Mouse (Mus musculus): ENCODE data around the gene Snap23. TPM values are rescaled to one million over a fixed set of nuclear protein-coding genes. Genes with fewer than 3 reads are reported as not detected.
"Not testable (repeated sequence)": the region's sequence is repeated elsewhere in the genome, so short reads cannot be mapped to it uniquely, and the experiment has no call there.

Snap23 gene
- polyA plus RNA-seq, 1 experiment from 2014 or later: 19.3 TPM

DNA sequence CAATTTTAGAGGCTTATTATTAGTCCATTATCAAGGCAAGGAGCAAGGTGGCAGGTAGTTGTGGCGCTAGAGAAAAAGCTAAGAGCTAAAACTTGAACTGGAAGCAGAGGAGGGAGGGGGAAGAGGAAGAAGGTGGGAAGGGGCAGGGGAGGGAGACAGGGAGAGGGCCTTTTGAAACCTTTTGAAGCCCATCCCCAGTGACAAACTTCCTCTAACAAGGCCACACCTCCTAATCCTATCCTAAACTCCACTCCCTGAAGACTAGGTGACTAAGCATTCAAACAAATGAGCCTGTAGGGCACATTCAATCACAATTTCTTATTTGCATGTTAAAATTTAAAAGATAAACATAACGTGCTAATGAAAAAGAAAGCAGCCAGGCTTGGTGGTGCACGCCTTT, 8.7 kb upstream of the Snap23 start:
- peaks cover 4% of the 10 kb centered on the region; the same call in 1 of the 2 replicates for H3K4me1 ChIP-seq (ENCODE audit: control insufficient read depth, insufficient read depth, low read length)
- no peak overlapping the region for H3K27ac ChIP-seq (ENCODE audit: low read depth, low read length)
- H3K9me3 ChIP-seq (ENCODE audit: control insufficient read depth, low read length): no peaks in the 10 kb centered on the region
- no peak overlapping the region for H3K9ac ChIP-seq (replicated peaks; ENCODE audit: low read depth, low read length)
- H3K4me3 ChIP-seq (ENCODE audit: low read depth, low read length): no peak overlapping the region
- H3K36me3 ChIP-seq (ENCODE audit: control insufficient read depth, insufficient read depth, low read length): no peaks in the 10 kb centered on the region
- no peak for ATAC-seq (ENCODE audit: low read depth)
- WGBS: 87% methylated on average over 3 of the region's 3 CpGs
- no peak overlapping the region for H3K4me2 ChIP-seq (ENCODE audit: low read depth, low read length)
- H3K27me3 ChIP-seq (ENCODE audit: control insufficient read depth, insufficient read depth, low read length): no peaks in the 10 kb centered on the region

DNA sequence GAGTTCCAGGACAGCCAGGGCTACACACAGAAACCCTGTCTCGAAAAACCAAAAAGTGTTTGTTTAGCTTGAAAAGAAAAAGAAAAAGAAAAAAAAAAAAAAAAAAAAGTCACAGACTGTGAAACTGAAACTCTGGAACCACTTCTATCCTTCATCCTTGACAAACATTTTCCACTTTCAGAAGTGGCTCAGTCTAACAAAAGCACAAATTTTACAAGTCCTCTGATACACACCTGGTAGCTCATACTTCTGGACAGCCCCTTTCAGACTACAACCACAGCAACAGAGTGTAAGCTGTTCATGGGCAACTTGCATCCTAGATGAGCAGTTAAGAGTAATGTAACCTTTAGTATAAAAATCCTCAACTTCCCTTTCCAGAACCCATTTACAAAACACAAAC, 5.9 kb upstream of the Snap23 start:
- no peaks in the 10 kb centered on the region for H3K36me3 ChIP-seq (ENCODE audit: control insufficient read depth, insufficient read depth, low read length)
- ATAC-seq (ENCODE audit: low read depth): no peak

DNA sequence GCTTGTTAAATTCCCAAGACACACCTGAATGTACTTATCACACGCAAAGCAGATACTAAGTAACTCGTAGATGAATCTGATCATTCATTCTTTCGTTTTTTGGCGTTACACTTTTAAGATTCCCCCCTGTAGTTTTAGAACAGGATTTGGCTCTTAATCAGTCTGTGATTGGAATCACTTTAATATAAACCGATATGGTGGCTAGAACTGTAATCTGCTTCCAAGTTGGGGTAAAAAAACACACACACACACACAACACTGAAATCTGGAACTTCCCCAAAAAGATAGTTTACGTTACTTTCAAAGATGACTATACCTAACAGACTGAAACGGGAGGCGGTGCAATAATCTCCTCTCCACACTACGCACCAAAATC, 4.6 kb upstream of the Snap23 start:
- H3K36me3 ChIP-seq (ENCODE audit: control insufficient read depth, insufficient read depth, low read length): no peaks in the 10 kb centered on the region
- 30% methylated on average over 9 of the region's 9 CpGs for WGBS
- ATAC-seq (ENCODE audit: low read depth): no peak
- no peaks in the 10 kb centered on the region for H3K27me3 ChIP-seq (ENCODE audit: control insufficient read depth, insufficient read depth, low read length)
- peak overlapping the region; percentile 87 for H3K4me2 ChIP-seq (ENCODE audit: low read depth, low read length)
- H3K27ac ChIP-seq (ENCODE audit: low read depth, low read length): no peak overlapping the region
- no peaks in the 10 kb centered on the region for H3K9me3 ChIP-seq (ENCODE audit: control insufficient read depth, low read length)
- H3K4me1 ChIP-seq (ENCODE audit: control insufficient read depth, insufficient read depth, low read length): peaks cover 4% of the 10 kb centered on the region; the same call in 1 of the 2 replicates
- peak overlapping the region; percentile 84 for H3K4me3 ChIP-seq (ENCODE audit: low read depth, low read length)
- peak overlapping the region; percentile 82; the same call in 1 of the 2 replicates for H3K9ac ChIP-seq (replicated peaks; ENCODE audit: low read depth, low read length)

More for the DNA sequence above, 5.9 kb upstream of the Snap23 start:
- no peaks in the 10 kb centered on the region for H3K27me3 ChIP-seq (ENCODE audit: control insufficient read depth, insufficient read depth, low read length)
- H3K4me1 ChIP-seq (ENCODE audit: control insufficient read depth, insufficient read depth, low read length): peaks cover 4% of the 10 kb centered on the region; the same call in 1 of the 2 replicates
- no peak overlapping the region for H3K27ac ChIP-seq (ENCODE audit: low read depth, low read length)
- no peak overlapping the region for H3K9ac ChIP-seq (replicated peaks; ENCODE audit: low read depth, low read length)
- H3K9me3 ChIP-seq (ENCODE audit: control insufficient read depth, low read length): no peaks in the 10 kb centered on the region
- 87% methylated on average over 1 of the region's 1 CpGs for WGBS
- H3K4me2 ChIP-seq (ENCODE audit: low read depth, low read length): no peak overlapping the region
- H3K4me3 ChIP-seq (ENCODE audit: low read depth, low read length): no peak overlapping the region

DNA sequence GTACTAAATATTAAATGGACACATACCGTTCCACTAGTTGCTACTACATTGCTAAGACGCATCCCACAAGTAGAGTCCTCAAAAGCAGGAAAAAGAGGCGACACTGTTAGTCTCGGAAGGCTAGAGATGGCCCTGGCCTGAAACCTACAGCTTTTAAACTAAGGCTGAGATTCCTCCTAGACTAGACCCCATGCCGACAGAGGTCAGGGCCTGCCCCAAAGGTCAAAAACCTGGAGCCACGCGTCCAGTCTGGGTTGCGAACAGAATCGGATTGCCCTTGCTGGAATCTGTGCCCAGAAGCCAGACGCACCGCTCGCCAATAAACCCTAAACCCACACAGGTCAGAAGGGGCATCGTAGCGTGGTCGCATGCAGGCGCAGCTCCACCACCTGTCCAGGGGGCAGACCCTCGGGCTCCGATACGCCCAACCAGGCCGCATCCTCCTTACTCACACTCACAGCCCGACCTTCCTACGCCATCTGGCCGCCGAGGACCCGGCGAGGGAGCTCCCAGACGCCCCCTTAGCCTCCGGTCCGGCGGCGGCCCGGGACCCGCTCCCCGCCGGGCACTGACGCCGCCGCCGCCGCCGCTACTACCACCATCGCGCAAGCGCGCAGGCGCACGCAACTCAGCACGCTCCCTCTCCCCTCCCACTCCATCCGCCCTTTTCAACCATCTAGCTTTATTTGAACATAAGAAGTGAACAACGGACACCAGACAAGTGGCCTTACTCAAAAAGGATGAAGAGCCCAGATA, 4.1 kb upstream of the Snap23 start, which contains the start of gene Zfp106:
Gene Zfp106, minus strand, starts transcription at position 609 of the 756 bp plus-strand sequence.
- Histone ChIP-seq H3K27me3 (ENCODE audit: control insufficient read depth, insufficient read depth, low read length) (no peaks in the 10 kb centered on the region), H3K9me3 (ENCODE audit: control insufficient read depth, low read length) (no peaks in the 10 kb centered on the region), H3K36me3 (ENCODE audit: control insufficient read depth, insufficient read depth, low read length) (no peaks in the 10 kb centered on the region), H3K4me1 (ENCODE audit: control insufficient read depth, insufficient read depth, low read length) (peaks cover 7% of the 10 kb centered on the region; the same call in 1 of the 2 replicates), H3K9ac (replicated peaks; ENCODE audit: low read depth, low read length) (peak within 1 kb of the TSS; percentile 82), H3K4me3 (ENCODE audit: low read depth, low read length) (peak within 1 kb of the TSS; percentile 84), H3K4me2 (ENCODE audit: low read depth, low read length) (peak within 1 kb of the TSS; percentile 87), H3K27ac (ENCODE audit: low read depth, low read length) (peak within 1 kb of the TSS; percentile 74)
- WGBS: under 1% methylated on average over 50 of the region's 50 CpGs
- ATAC-seq (ENCODE audit: low read depth): peak; percentile 89

DNA sequence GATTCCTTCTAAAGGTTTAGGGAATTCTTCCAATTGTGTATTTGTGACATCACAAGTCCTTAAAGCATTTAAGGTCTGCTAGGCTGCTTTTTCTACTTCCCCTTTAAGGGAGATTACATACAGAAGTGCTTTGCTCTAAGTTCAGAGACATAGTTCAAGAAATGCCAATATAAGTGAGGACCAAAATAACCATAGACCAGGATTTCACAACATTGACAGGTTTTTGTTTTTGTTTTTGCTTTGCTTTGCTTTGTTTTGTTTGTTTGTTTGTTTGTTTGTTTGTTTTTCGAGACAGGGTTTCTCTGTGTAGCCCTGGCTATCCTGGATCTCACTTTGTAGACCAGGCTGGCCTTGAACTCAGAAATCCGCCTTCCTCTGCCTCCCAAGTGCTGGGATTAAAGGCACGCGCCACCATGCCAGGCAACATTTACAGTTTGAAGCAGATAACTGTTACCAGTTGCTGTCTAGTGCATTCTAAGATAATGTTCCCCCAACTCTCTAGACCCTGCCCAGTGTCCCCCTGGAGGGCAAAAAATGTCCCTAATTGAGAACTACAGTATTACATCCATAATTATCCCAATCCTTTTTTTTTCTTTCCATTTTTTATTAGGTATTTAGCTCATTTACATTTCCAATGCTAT, 2.8 kb upstream of the Snap23 start:
- H3K27ac ChIP-seq (ENCODE audit: low read depth, low read length); ATAC-seq (ENCODE audit: low read depth); H3K27me3 ChIP-seq (ENCODE audit: control insufficient read depth, insufficient read depth, low read length); H3K4me3 ChIP-seq (ENCODE audit: low read depth, low read length); H3K4me2 ChIP-seq (ENCODE audit: low read depth, low read length); H3K9me3 ChIP-seq (ENCODE audit: control insufficient read depth, low read length); H3K9ac ChIP-seq (replicated peaks; ENCODE audit: low read depth, low read length); H3K36me3 ChIP-seq (ENCODE audit: control insufficient read depth, insufficient read depth, low read length): not testable (repeated sequence)
- H3K4me1 ChIP-seq (ENCODE audit: control insufficient read depth, insufficient read depth, low read length): peaks cover 11% of the 10 kb centered on the region; the same call in 1 of the 2 replicates
- 91% methylated on average over 4 of the region's 4 CpGs for WGBS

DNA sequence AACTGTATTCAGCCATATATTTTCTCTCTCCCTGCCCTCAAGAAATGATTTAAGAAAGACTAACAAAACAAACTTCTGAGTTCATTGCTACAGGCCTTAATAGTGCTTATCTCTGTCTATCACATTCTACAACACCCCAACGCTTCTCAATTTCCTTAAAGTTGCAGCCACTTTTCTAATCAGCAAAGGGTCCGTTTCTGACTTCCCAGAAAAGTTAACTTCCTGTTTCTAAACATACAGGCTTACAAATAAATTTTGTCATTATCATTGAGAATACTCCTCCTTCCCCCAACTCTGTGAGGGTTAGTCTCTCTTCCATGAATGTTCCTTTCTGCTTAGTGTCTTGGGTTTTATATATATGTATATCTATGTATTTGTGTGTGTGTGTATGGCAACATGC, 2.1 kb upstream of the Snap23 start:
- Histone ChIP-seq H3K27ac (ENCODE audit: low read depth, low read length) (no peak overlapping the region), H3K9me3 (ENCODE audit: control insufficient read depth, low read length) (no peaks in the 10 kb centered on the region), H3K4me3 (ENCODE audit: low read depth, low read length) (no peak overlapping the region), H3K9ac (replicated peaks; ENCODE audit: low read depth, low read length) (no peak overlapping the region), H3K36me3 (ENCODE audit: control insufficient read depth, insufficient read depth, low read length) (no peaks in the 10 kb centered on the region), H3K27me3 (ENCODE audit: control insufficient read depth, insufficient read depth, low read length) (no peaks in the 10 kb centered on the region), H3K4me2 (ENCODE audit: low read depth, low read length) (no peak overlapping the region), H3K4me1 (ENCODE audit: control insufficient read depth, insufficient read depth, low read length) (peaks cover 11% of the 10 kb centered on the region; the same call in 1 of the 2 replicates)
- ATAC-seq (ENCODE audit: low read depth): no peak
- WGBS: 89% methylated on average over 2 of the region's 2 CpGs

DNA sequence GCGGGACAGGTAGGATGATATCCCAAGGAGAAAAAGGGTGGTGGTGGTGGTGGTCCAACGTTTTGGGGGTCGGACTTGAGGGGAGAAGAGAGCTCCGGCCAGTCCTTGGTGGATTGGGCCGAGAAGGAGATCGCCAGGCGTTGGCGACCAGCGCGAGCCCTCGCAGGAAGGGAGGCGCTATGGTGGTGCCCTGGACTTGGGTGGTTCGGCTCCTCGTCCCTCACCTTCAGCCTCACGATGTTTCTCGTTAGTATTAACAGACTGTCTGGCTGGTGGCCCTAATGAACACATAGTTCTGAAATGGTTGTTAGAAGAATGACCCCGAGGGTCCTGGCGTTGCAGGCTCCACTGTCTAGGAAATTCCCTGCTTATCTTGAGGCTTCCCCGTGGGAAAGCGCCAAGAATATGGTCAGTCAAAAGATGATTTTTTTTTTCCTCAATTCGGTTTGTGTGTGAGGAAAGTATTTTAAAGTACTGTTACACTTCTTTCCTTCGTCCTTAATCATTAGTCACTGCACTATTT, 388 bp downstream of the Snap23 start:
- H3K9me3 ChIP-seq (ENCODE audit: control insufficient read depth, low read length): no peaks in the 10 kb centered on the region
- WGBS: under 1% methylated on average over 22 of the region's 22 CpGs
- ATAC-seq (ENCODE audit: low read depth): peak; percentile 67

DNA sequence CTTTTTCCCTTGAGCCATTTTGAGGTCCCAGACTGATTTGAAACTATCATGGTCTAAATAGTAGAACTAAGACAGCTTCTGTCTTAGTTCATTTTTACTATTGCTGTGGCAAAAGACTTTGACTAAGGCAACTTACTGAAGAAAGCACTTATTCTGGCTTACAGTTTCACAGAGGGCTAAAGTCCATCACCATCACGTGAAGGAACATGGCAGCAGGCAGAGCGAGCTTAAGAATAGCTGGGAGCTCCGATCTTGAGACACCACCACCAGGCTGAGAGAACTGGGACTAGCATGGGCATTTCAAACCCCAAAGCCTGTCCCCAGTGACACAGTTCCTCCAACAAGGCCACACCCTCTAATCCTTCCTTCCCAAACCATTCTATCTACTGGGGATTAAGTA, 3.6 kb downstream of the Snap23 start:
- H3K9me3 ChIP-seq (ENCODE audit: control insufficient read depth, low read length): no peaks in the 10 kb centered on the region
- 96% methylated on average over 3 of the region's 3 CpGs for WGBS
- peaks cover 8% of the 10 kb centered on the region; the same call in 1 of the 2 replicates for H3K4me1 ChIP-seq (ENCODE audit: control insufficient read depth, insufficient read depth, low read length)
- H3K9ac ChIP-seq (replicated peaks; ENCODE audit: low read depth, low read length): no peak overlapping the region
- H3K27me3 ChIP-seq (ENCODE audit: control insufficient read depth, insufficient read depth, low read length): no peaks in the 10 kb centered on the region
- no peak for ATAC-seq (ENCODE audit: low read depth)
- no peak overlapping the region for H3K27ac ChIP-seq (ENCODE audit: low read depth, low read length)
- H3K4me2 ChIP-seq (ENCODE audit: low read depth, low read length): no peak overlapping the region
- H3K4me3 ChIP-seq (ENCODE audit: low read depth, low read length): no peak overlapping the region
- no peaks in the 10 kb centered on the region for H3K36me3 ChIP-seq (ENCODE audit: control insufficient read depth, insufficient read depth, low read length)

More for the DNA sequence above, 388 bp downstream of the Snap23 start:
- Histone ChIP-seq H3K4me2 (ENCODE audit: low read depth, low read length) (peak overlapping the region; percentile 70), H3K9ac (replicated peaks; ENCODE audit: low read depth, low read length) (peak overlapping the region; percentile 62), H3K27ac (ENCODE audit: low read depth, low read length) (peak overlapping the region; percentile 45; the same call in 1 of the 2 replicates), H3K4me3 (ENCODE audit: low read depth, low read length) (peak overlapping the region; percentile 63), H3K36me3 (ENCODE audit: control insufficient read depth, insufficient read depth, low read length) (no peaks in the 10 kb centered on the region), H3K27me3 (ENCODE audit: control insufficient read depth, insufficient read depth, low read length) (no peaks in the 10 kb centered on the region), H3K4me1 (ENCODE audit: control insufficient read depth, insufficient read depth, low read length) (peaks cover 9% of the 10 kb centered on the region; the same call in 1 of the 2 replicates)

DNA sequence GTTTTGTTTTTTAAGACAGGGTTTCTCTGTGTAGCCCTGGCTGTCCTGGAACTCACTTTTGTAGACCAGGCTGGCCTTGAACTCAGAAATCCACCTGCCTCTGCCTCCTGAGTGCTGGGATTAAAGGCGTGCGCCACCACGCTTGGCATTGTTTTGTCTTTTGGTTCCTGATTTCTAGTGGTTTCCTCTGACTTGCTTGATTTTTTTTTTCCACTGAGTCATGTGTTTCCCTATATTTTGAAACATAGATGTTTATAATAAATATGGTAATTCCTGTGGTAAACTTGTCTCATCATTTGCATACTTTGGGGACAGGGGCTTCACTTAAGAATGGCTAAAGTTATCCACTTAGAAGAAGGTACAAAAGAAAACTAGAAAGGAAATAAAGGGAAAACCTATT, 4.7 kb downstream of the Snap23 start:
- not testable (repeated sequence) for H3K4me1 ChIP-seq (ENCODE audit: control insufficient read depth, insufficient read depth, low read length); H3K36me3 ChIP-seq (ENCODE audit: control insufficient read depth, insufficient read depth, low read length); H3K9me3 ChIP-seq (ENCODE audit: control insufficient read depth, low read length); H3K27ac ChIP-seq (ENCODE audit: low read depth, low read length); ATAC-seq (ENCODE audit: low read depth); H3K9ac ChIP-seq (replicated peaks; ENCODE audit: low read depth, low read length); H3K27me3 ChIP-seq (ENCODE audit: control insufficient read depth, insufficient read depth, low read length); H3K4me3 ChIP-seq (ENCODE audit: low read depth, low read length); H3K4me2 ChIP-seq (ENCODE audit: low read depth, low read length)
- 93% methylated on average over 3 of the region's 3 CpGs for WGBS

All from neural tube, embryonic 14.5 days (tissue).